Mouse (Mus musculus): ENCODE results near the gene Mmd2.

- TF ChIP-seq EP300 (IDR thresholded peaks at IDR 0.05; ENCODE audit: low read depth) (no peak), CTCF (IDR thresholded peaks at IDR 0.05; ENCODE audit: low read depth) (no peak)
Observed at GRCm38 (mm10) chr5:142590953-142591616, 17.5 kb downstream of the Mmd2 start.

Data from liver, embryonic 14.5 days (tissue).